Mouse (Mus musculus) v-Abl transformed pro-B cells (cell line): ENCODE measurements around the gene Cmtm6.

ENCODE experiments used
- in situ Hi-C, 2 experiments: fragments of 400-800 bp; cut with MboI; formaldehyde crosslinking; loops; one replicate each; pipeline ENCODE4 v1.15.1; 2025; ENCODE audit not compliant: unreplicated experiment in 2 of 2

Cmtm6 gene

DNA sequence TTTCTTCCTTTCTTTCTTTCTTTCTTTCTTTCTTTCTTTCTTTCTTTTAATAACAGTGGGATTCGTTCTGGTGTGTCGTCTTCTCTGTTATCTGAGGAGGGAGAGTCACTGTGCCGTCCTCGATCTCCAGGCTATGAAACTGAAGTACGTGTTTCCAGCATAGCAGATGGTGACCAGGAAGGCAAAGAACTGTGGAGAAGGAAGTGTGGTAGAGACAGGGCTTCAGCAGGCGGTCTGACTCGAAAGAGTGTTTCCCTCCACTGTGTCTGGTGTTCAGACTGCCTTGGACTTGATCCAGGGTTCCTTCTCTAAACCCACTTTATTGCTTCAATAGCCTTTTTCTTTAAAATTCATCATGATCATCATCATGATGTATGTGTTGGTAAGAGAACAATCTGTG lies 58.6 kb downstream of the Cmtm6 start:
- in situ Hi-C loops, result loop anchor here (5.0 to 25.0 kb wide), 5 partner anchors 37 to 1548 kb away; partner anchors contain the start of gene Stt3b (in 2 of the 2)

DNA sequence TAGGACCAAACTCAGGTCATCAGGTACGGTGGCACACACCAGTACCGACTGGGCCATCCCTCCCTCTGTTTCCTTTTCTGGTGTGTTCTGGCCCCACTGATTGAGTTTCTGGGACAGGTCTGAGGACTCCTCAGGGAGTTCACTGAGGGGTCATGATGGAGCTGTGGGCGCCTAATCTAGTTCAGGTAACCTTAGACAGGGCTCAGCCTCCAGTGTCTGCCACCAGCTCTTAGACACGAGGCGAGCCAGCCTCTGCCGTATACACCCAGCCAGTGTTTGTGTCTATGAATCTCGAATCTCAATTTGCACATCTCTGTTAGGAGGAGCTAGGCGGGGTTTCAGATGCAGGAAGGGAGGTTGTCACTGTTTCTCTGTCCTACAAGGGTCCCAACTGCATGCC lies 59.1 kb downstream of the Cmtm6 start:
- in situ Hi-C loops, result loop anchor here (5.0 to 25.0 kb wide), 6 partner anchors 38 to 1547 kb away; partner anchors contain the start of gene Stt3b (in 2 of the 2)

DNA sequence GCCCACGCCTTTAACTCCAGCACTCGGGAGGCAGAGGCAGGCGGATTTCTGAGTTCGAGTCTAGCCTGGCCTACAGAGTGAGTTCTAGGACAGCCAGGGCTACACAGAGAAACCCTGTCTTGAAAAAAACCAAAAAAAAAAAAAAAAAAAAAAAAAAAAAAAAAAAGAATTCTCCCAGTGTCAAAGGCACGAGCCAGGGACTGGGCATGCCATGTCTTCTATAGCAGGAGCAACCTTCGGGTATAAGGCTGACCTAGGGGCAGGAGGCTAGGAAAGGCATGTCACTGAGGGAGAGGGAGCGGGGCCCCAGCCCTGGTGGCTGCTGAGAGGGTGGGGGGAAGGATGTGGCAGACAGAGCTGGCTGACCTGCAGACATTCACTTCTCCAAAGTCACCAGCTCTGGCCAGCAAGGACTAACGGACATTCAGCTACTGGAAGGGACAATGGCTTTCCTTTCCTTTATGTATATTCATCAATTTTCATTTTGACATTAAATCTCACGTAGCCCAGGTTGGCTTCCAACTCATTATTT lies 62.9 kb downstream of the Cmtm6 start:
- in situ Hi-C loops, result loop anchor here (10.0 to 25.0 kb wide), 5 partner anchors 518 to 1543 kb away; partner anchors contain the start of gene Stt3b (in 2 of the 2)

DNA sequence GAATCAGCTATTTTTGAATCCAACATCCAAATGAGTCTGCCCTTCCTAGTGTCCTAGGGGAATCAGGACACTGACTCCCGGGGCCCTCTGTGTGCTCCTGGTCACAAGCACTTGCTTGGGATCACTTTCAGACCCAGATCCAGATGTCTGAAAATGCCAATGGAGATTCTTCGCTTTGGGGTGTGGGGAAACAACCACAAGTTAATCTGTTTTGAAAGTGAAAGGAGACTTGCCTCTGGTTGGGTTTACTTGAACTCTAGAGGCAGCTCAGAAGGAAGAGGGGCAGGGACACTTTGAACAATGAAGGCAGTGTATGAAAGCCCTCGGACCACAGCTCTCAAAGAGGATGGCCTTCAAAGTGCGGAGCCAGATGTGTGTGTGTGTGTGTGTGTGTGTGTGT lies 63.6 kb downstream of the Cmtm6 start:
- in situ Hi-C loops, result loop anchor here (10.0 to 25.0 kb wide), 5 partner anchors 518 to 1543 kb away; partner anchors contain the start of gene Stt3b (in 2 of the 2)

DNA sequence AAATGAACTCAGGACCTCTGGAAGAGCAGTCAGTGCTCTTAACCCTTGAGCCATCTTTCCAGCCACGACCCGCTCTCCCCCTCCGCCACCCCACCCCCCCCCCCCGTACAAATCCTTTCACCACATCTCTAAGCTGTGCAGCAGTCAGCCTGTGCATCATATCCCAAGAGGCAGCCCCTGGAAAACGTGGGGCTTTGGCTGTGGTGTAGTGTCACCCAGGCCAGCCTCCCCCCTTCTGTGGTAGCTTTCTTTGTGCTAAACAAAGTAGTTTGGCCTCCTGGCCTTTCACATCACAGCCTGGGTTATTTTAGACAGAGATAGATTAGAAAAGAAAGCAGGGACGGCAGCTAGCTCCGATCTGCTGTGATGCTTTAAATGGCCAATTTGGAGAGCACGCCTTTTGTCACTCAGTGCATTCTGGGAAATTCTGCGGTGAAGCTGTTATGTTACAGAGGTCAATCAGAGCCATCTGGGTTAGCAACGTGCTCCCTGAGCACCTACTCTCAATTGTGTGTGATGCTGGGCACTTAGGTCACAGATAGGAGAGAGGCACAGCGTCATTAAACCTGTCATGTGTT lies 65.6 kb downstream of the Cmtm6 start:
- in situ Hi-C loops, result loop anchor here (5.0 to 25.0 kb wide), 8 partner anchors 34 to 1541 kb away; partner anchors contain the start of gene Stt3b (in 2 of the 2)

DNA sequence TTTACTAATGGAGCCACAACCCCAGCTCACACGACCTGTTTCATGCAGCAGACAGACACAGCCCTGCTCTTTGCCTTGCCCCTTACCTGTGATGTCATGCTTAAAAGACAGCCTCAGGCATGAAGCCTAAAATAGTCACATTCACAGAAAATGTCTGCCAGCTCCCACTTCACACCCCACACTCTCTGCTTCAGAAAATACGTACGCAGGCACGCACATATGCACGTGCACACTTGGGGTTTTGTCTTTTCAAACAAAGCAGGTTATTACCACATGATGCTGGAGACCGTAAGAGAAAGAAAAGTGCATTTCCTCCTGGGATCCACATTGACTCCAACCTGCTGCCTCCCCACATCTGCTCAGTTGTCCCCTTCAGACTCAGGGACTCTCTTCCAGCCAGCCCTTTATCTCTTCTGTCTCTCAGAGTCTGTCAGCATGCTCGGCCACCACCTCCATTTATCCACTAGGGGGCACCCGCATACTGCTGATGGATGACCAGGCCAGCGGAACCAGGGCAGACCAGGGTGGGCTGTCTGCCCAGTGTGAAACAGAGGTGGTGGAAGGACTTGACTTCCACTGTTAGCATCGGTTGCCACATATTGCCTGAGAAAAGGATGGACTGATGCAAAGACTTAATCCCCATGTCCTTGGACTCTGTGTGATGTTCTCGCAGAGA lies 66.6 kb downstream of the Cmtm6 start:
- in situ Hi-C loops, result loop anchor here (5.0 to 25.0 kb wide), 8 partner anchors 35 to 1540 kb away; partner anchors contain the start of gene Stt3b (in 2 of the 2)

GRCm38 (mm10) chr9:114798845-114799244 lies 67.9 kb downstream of the Cmtm6 start:
- in situ Hi-C loops, result loop anchor here (5.0 to 25.0 kb wide), 8 partner anchors 37 to 1538 kb away; partner anchors contain the start of gene Stt3b (in 2 of the 2)
